Mouse (Mus musculus) common myeloid progenitor, adult 5-6 weeks (primary cell): ENCODE data around the gene Foxc2. TPM values are rescaled to one million over a fixed set of nuclear protein-coding genes. Genes with fewer than 3 reads are reported as not detected.
"Not testable (repeated sequence)": the region's sequence is repeated elsewhere in the genome, so short reads cannot be mapped to it uniquely, and the experiment has no call there.

Source experiments
- ATAC-seq: replicated peaks from 2 replicates; pipeline ENCODE4 v1.8.0; 2016; ENCODE audit warnings: low read depth, mild to moderate bottlenecking, moderate TSS enrichment, inconsistent platforms; ENCODE audit not compliant: poor library complexity, severe bottlenecking
- total RNA-seq: library from RNA; stranded (forward); fragments of 200-1000, 187-1606 nt; gene quantifications from 2 replicates; pipeline ENCODE4 v1.2.3, GENCODE M21; 2017

The Foxc2 gene
- total RNA-seq, 1 experiment from 2014 or later, result not detected

GRCm38 (mm10) chr8:121134102-121134501 is 18.1 kb downstream of the Foxc2 start:
- ATAC-seq, result no peak

GRCm38 (mm10) chr8:121134512-121134911 is 18.5 kb downstream of the Foxc2 start:
- no peak for ATAC-seq

- no peak for ATAC-seq
Observed at GRCm38 (mm10) chr8:121136856-121137255, 20.9 kb downstream of the Foxc2 start.

GRCm38 (mm10) chr8:121145457-121146134 is 29.6 kb downstream of the Foxc2 start:
- not testable (repeated sequence) for ATAC-seq

- ATAC-seq, result no peak
Observed at GRCm38 (mm10) chr8:121148573-121149083, 32.7 kb downstream of the Foxc2 start.

GRCm38 (mm10) chr8:121152394-121152793 is 36.4 kb downstream of the Foxc2 start:
- ATAC-seq, result no peak

GRCm38 (mm10) chr8:121156990-121157491 is 41.1 kb downstream of the Foxc2 start:
- ATAC-seq, result peak; percentile 50

- ATAC-seq, result no peak
Observed at GRCm38 (mm10) chr8:121158812-121159211, 42.8 kb downstream of the Foxc2 start.

- ATAC-seq, result no peak
Observed at GRCm38 (mm10) chr8:121161437-121161836, 45.5 kb downstream of the Foxc2 start.

GRCm38 (mm10) chr8:121162413-121162812 is 46.4 kb downstream of the Foxc2 start:
- ATAC-seq, result no peak

- ATAC-seq, result no peak
Observed at GRCm38 (mm10) chr8:121162906-121163695, 47.1 kb downstream of the Foxc2 start.

- peak; percentile 65 for ATAC-seq
Observed at GRCm38 (mm10) chr8:121164017-121164469, 48.1 kb downstream of the Foxc2 start.

GRCm38 (mm10) chr8:121168033-121168432 is 52.1 kb downstream of the Foxc2 start:
- no peak for ATAC-seq

Other genes starting within 250 kb of the Foxc2 start
- not detected in 2 replicates for gene Foxf1, start 31.8 kb upstream of the Foxc2 start, total RNA-seq
- 7.1 and 12.0 TPM in 2 replicates for gene Mthfsd, start 7.8 kb upstream of the Foxc2 start, total RNA-seq
- gene Foxl1, start 11.8 kb downstream of the Foxc2 start, total RNA-seq, result not detected in 2 replicates